Mouse (Mus musculus): ENCODE results near the gene Angptl7.

GRCm38 (mm10) chr4:148530351-148530750, 30.1 kb upstream of the Angptl7 start:
- TF ChIP-seq CTCF (IDR thresholded peaks at IDR 0.05; ENCODE audit: control insufficient read depth, insufficient read depth, insufficient read length) = no peak
- no peak for TF ChIP-seq MYOG (IDR thresholded peaks at IDR 0.05; ENCODE audit: control insufficient read depth, extremely low read depth, insufficient read length)
- TF ChIP-seq USF1 (IDR thresholded peaks at IDR 0.05; ENCODE audit: low read depth) = no peak
- TF ChIP-seq FOSL1 (IDR thresholded peaks at IDR 0.05; ENCODE audit: insufficient read depth, low read length, poor library complexity, severe bottlenecking) = no peak

Measured in C2C12 (cell line).